Mouse (Mus musculus) CD4-positive, CD25-positive, alpha-beta regulatory T cell, adult 2 months (primary cell): Measurements from ENCODE around the gene Porcn.

Experiments used
- DNase-seq: peaks from one replicate; pipeline ENCODE4 v3.0.0-alpha.2; 2012; ENCODE audit warnings: low read depth, low spot score

The Porcn gene

GRCm38 (mm10) chrX:8206694-8207197, 421 bp upstream of the Porcn start:
- no peak for DNase-seq

- DNase-seq, result no peak
Measured at GRCm38 (mm10) chrX:8205551-8205950, 774 bp downstream of the Porcn start.

- no peak for DNase-seq
Measured at GRCm38 (mm10) chrX:8205088-8205487, 1.2 kb downstream of the Porcn start.

GRCm38 (mm10) chrX:8204076-8204475, 2.2 kb downstream of the Porcn start:
- DNase-seq, result no peak

- no peak for DNase-seq
Measured at GRCm38 (mm10) chrX:8203105-8203504, 3.2 kb downstream of the Porcn start.

GRCm38 (mm10) chrX:8193419-8193723, 13.0 kb downstream of the Porcn start, which contains the start of gene Ebp:
Gene Ebp (minus strand): TSS chrX:8193512.
- peak; percentile 48 for DNase-seq

- peak; percentile 85 for DNase-seq
Measured at GRCm38 (mm10) chrX:8192640-8193418, 13.5 kb downstream of the Porcn start.

- peak; percentile 8 for DNase-seq
Measured at GRCm38 (mm10) chrX:8192126-8192639, 14.1 kb downstream of the Porcn start.

- DNase-seq, result no peak
Measured at GRCm38 (mm10) chrX:8182871-8183540, 23.3 kb downstream of the Porcn start.

- no peak for DNase-seq
Measured at GRCm38 (mm10) chrX:8179646-8180045, 26.7 kb downstream of the Porcn start.

- no peak for DNase-seq
Measured at GRCm38 (mm10) chrX:8178871-8179270, 27.5 kb downstream of the Porcn start.

- peak; percentile 94 for DNase-seq
Measured at GRCm38 (mm10) chrX:8175504-8176385, 30.6 kb downstream of the Porcn start, which contains the start of gene Tbc1d25. Gene Tbc1d25 (minus strand): TSS chrX:8176181.

GRCm38 (mm10) chrX:8175169-8175503, 31.2 kb downstream of the Porcn start:
- DNase-seq, result no peak

- DNase-seq, result no peak
Measured at GRCm38 (mm10) chrX:8167716-8168647, 38.3 kb downstream of the Porcn start.

GRCm38 (mm10) chrX:8164471-8164870, 41.9 kb downstream of the Porcn start:
- no peak for DNase-seq

- no peak for DNase-seq
Measured at GRCm38 (mm10) chrX:8163076-8163475, 43.2 kb downstream of the Porcn start.

- DNase-seq, result peak; percentile 94
Measured at GRCm38 (mm10) chrX:8145153-8145991, 61.0 kb downstream of the Porcn start, which contains the start of gene Rbm3. Gene Rbm3 (minus strand): TSS chrX:8145880.
